Mouse (Mus musculus): ENCODE measurements around the gene Cdc6.
"Not testable (repeated sequence)": the region's sequence is repeated elsewhere in the genome, so short reads cannot be mapped to it uniquely, and the experiment has no call there.

Gene Cdc6

DNA sequence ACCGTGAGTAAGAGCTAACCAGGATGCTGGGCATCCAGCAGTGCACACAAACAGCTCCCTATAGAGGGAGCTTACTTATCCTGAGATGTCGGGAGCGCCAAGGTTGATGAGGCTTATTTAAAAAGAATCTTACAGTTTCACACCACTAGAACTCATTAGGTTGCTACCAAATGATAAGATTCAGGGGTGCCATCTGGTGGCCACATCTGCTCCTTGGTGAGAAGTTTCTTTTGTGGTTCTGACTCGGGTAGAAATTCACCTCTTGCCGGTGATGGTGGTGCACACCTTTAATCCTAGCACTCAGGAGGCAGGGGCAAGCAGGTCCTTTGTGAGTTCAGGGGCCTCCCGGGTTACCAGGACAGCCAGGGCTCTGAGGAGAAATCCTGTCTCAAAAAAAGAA is 2.1 kb downstream of the Cdc6 start:
- in situ Hi-C loops (cut with MboI, MseI) = no loop called here

DNA sequence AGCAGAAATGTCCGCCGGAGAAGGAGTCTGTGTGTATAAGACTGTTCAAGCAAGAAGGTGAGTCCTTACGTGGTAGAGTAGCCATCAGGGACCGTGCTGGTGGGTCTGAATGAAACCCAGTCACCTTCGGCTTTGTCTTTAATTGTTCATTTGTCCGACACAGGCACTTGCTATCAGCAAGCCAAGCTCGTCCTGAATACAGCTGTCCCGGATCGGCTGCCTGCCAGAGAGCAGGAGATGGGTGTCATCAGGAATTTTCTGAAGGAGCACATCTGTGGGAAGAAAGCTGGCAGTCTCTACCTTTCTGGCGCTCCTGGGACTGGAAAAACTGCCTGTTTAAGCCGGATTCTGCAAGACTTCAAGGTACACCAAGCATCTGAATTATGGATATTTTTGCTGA is 2.8 kb downstream of the Cdc6 start:
- in situ Hi-C loops (cut with MboI, MseI) = no loop called here

DNA sequence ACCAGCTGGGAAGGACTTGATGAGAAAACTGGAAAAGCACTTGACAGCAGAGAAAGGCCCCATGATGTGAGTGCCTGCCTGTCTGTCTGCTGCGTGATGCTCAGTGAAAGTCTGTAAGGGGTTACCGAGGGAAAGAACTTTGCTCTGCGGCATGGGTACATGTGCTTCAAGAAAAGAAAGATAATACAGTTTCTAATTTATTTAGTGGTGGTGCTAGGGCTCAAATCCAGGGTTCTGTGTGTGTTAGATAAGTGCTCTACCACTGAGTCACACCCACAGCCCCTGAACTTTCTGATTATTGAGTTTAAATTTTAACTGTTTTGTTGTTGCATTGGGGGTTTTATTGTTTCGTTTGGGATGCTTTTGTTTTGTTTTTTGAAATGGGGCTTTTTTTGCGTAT is 3.9 kb downstream of the Cdc6 start:
- in situ Hi-C loops (cut with MboI, MseI) = no loop called here

DNA sequence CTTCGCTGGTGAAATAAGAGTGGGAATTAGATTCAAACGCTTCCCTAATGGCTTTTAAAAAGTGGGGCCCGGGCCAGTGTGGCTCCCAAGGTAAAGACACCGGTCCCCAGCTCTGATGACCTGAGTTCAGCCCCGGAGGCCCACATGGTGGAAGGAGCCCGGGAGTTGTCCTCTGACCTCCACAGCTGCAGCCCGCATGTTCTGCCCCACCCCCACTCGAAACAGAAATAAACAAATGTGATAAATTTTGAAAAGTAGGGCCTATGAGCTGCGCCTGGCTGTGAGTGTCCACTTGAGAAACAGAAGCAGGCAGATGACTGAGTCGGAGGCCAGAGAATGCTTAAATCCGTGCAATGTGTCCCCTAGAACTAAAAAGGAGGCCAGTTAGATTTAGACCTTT is 6.6 kb downstream of the Cdc6 start:
- in situ Hi-C loops (cut with MboI, MseI) = no loop called here

DNA sequence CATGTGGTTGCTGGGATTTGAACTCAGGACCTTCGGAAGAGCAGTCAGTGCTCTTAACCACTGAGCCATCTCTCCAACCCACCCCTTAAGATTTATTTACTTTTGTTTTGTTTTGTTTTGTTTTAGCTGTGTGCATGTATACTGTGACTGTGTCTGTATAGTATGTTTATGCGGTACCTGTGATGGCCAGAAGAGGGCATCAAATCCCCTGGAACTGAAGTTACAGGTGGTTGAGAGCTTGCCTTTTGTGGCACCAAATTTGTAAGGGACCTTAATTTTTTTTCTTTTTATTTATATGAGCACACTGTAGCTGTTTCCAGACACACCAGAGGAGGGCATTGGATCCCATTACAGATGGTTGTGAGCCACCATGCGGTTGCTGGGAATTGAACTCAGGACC is 8.8 kb downstream of the Cdc6 start:
- in situ Hi-C loops (cut with MboI, MseI) = not testable (repeated sequence)

DNA sequence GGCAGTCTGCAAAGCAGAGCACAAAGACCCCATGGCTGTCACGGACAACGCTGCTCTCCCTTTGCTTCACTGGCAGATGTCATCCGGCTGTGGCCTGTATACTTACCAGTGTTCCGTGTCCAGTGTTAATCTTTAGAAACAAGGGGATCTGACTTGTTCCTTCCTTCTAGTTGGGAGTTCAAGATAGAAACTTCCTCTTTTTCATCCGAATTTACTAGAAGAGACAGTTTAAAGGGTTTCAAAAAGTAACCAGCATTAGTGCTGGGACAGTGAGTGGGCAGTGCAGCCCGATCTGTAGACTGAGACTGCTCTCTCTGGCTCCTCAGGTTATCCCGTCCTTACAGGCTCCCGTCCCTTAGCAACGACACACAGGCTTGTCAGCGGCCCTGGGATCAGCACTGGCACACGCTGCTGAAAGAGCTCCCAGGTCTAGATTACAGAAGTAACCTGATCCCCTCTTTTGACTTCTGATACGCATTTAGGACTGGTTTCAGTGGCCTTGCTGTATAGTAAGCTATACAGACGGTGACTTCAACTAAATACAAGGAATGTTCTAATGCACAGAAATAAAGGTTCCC is 9.9 kb downstream of the Cdc6 start:
- in situ Hi-C loops (cut with MboI, MseI) = no loop called here

DNA sequence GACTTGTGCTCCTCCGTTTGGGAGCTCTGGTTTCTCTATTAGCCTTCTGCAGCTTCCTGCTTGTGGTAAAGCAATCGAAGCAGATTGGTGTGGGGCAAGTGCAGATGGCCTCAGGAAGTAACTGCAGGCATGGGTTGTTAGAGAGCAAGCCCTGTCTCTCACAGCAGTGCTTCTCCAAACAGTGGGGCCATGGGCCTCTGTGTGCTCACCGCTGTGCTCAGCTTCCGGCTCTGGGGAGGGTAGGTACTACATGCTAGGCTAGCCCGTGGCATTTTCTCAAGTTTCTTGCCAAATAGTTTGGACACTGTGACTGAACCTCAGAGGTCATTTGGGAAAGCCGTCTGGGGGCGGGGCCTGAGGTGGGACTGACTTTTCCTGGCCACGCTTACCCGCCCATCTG is 10.6 kb downstream of the Cdc6 start:
- in situ Hi-C loops (cut with MboI, MseI) = no loop called here

DNA sequence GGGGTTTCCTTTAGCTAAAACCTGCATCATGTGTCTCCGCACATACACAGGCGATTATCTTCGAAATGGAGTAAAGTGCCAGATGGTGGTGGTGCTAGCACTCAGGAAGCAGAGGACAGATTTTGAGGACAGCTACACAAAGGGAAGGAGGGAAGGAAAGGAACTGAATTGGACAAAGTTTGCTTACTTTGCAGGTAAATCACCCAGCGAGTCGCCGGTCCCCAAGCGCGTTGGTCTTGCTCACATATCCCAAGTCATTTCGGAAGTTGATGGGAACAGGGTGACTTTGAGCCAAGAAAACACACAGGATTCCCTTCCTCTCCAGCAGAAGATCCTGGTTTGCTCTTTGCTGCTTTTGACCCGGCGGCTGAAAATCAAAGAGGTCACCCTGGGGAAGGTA is 11.4 kb downstream of the Cdc6 start:
- in situ Hi-C loops (cut with MboI, MseI) = no loop called here

DNA sequence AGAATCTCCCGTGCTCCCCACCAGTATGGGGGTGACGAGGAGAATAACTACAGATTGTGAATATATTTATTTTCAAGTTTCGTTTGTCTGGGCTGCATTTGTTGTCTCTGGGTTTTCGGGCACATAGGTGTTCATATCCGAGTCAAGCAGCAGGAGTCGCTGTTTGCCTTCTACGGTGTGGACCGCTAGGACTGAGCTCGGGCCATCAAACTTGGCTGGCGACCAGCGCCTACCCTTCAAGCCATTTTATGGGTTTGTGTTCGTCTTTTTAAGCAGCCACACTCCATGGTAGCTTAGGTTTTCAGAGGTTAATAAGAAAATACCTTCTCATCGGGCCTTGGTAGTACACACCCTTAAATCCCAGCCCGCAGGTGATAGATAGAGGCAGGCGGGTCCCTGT is 14.2 kb downstream of the Cdc6 start:
- in situ Hi-C loops (cut with MboI, MseI) = not testable (repeated sequence)

DNA sequence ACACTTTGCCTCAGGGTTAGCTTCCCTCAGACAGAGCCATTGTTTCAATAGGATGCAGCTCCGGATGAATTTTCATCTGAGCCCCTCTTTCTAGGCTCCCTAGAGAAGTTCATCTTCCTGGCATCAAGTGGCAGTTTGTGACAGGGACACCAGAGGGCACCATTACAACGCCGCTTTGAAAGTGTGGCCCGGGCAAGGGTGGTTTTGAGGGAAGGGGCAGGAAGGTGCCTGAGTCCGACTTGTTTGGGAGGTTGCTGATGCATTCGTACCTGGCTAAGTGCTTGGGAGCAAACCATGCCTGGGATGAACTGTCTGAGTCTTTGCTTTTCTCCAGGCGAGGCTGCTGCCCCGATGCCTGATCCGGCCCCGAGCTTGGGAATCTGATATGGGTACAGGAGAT is 14.7 kb downstream of the Cdc6 start:
- in situ Hi-C loops (cut with MboI, MseI) = not testable (repeated sequence)

DNA sequence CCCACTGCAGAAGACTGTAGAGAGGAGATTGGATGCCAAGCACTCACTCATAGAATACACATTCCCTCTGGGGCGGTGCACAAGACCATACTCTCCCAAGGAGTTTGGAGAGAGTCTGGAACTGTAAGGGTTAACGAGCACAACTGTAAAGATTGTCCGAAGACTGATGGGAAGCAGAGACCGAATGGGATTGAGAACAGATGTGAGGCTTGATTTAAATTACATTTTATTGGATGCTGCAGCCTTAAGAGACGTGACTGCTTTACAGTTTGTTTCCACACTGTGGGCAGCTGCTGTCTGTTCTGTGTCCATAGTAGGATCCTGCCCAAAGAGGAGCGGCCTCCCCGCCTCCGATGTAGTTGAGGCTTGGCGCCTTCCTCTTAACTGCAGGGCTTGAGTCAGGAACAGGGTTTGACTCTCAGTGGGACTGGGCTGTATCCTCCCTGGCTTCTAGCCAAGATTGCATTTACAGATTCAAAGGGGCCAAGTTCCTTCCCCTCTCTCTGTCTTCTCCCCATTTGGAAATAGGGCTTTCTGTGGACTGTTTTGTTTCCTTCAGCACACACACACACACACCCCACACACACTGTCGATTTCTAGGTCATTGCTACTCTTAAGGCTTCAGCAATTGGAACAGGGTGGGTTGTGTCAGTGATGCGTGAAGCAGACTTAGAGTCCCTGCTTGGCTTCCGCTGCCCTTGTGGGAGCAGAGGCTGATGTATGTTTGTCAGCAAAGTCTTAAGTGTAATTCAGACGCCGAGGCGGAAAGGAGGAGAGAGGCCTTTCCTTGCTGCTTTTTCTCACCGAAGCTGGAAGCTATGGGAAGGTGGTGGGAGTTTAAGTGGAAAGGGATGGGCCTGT is 15.5 kb downstream of the Cdc6 start:
- in situ Hi-C loops (cut with MboI, MseI) = not testable (repeated sequence)

DNA sequence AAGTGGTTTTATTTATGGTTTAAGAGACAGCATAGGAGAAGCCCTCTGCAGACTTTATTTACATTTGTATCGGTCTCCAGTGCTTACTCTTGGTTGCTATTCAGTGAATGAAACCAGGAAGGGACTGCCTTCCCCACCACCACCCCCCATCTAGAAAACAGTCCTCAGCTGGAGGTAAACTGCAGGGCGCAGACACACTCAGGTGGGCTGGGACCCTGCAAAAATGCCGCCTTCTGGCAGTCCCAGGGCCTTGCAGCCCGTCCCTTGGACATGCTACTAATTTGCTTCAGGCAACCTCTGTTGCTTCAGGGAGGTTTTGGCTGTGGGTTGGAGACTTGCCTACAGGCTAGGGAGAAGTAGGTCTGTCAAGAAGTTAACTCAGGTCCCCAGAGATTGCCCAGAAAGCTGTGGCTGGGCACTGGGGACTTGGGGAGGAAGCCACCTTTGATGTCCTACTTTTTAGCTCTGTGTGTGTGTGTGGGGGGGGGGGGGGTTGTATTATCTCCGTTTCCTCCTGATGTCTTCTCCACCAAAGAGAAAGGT is 17.1 kb downstream of the Cdc6 start:
- in situ Hi-C loops (cut with MboI, MseI) = no loop called here

DNA sequence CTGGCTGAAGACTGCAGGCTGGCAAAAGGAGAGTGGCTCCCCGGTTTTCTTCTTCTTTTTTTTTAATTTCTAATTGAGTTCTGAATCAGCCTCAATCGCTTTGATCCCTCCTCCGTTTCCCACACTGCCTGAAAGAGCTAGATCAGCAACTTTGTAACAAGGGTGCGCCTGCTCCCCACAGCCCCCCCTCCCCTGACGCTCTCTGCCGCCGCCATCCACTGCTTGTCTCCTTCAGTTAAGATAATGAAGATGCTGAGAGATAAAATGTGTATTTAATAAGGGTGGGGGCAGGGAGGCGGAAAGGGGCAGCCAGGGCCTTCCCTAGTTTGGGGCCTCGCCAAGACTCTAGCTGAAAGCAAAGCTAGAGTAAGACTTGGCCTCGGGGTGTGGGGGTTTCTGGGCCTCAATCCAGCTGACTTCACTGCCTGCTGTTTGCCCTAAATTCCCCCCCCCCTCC is 17.7 kb downstream of the Cdc6 start:
- in situ Hi-C loops (cut with MboI, MseI) = no loop called here

DNA sequence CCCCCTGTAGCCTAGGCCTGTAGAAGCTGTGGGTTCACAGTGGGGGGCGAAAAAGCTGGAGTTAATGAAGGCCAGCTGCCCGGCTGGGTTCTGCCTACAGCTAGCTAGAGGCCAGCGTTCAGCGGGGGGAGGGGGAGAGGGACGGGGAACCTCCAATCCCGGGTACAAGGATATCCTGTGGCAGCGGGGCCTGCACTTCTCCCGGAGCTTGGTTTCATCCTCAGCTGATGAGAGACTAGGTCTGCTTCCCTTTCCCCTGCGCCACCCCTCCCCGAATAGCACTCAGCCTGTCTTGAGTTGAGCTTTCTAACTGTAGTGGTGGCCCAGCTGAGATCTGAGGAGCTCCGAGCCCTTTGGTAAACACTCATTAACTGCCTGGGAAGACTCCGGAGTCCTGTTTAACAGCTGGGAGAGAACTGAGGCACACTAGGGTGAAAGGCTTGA is 18.3 kb downstream of the Cdc6 start:
- in situ Hi-C loops (cut with MboI, MseI) = no loop called here

DNA sequence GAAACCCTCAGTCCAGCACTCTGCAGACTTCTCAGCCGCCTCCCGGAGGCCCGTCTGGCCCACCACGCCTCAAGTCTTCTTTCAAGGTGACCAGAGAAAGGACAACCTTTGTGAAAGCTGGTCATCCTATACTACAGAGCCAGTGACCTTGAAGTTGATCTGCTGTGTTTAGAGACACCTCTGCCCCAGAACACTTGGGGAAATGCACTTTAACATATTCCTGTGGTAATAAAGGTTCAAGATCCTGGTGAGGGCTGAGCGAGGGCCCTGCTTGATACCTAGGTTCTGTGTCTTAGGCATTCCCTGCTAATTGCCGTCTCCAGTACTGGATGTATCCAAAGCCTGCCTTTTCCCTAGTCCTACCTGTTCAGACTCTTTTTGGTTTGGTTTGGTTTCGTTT is 19.0 kb downstream of the Cdc6 start:
- in situ Hi-C loops (cut with MboI, MseI) = no loop called here

DNA sequence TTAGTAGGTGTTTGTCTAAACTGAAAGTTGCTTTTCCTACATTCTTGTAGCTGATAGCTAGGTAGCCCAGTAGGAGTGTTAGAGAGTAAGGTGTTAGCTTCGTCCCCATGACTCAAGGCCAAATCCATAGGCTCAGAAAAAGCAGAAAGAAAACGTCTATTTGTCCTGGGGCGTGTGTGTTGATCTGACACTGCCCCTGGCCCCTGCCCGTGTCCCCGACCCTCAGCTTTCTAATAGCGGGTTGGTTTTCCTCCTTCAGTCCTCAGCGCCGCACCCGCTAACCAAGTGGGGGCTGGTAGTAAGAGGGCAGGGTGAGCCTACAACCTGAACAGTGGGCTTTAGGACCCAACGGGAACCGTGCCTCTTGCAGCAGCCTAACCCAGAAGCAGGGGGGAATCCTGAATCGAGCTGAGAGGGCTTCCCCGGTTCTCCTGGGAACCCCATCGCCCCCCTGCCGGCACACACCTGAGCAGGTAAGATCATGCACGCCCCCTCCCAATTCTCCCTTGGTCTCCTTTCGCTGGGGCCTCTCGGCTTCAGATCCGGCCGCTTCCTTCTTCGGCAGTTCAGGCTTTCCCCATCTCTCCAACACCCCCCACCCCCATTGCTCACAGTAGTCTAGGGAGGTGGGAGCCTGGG is 20.0 kb downstream of the Cdc6 start, which contains the start of gene Rara:
Gene Rara, plus strand, starts transcription at position 381 of the 639 bp plus-strand sequence.
- in situ Hi-C loops (cut with MboI, MseI) = no loop called here

DNA sequence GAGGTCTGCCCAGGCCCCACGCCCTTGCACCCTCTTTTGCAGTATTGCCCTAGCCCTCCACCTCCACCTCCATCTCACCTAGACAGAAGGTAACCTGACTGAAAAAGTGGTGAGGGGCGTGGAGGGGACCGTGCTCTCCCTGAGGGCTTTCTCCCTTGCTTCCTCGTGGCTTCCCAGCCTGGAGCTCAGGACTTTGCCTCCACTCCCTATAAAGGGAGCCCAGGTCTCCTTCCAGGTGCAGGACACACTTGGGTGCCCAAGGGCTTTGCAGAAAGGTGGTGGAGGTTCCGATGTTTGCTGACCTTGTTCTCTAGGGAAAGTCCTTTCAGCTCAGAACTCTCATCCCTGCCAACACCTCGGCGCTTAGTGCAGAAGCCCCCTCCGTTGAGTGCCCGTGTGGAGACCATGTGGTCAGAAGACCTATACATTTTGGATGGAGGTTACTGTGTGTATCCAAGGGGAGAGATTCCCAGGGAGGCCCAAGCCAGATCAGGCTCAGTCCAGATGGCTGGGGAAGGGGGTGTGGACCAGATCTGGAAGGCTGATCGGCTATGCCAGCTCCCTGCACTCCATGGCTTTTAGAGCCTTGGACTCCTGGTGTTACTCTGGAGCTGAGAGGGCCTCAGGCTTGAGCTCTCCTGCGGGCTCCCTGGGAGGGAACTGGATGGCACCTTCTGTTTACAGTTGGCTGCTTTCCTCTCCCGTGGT is 20.7 kb downstream of the Cdc6 start:
- in situ Hi-C loops (cut with MboI, MseI) = no loop called here

DNA sequence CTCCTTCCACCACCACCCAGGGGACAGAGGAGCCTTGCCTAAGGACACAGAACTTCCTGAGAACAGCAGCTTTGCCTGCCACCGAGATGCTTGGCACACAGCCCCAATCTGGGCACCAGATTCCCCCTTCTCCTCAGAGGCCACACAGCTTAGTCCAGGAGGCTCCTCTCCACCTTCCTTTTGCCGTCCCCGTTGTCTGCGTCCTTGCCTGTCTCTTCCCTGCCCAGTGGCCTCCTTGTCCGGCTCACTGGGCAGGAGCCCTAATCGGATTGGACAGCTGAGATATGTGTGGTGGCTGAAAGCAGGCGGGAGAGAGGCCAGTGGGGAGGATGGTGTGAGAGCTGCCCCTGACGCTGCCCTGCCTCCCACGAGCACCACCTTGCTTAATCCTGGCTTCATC is 21.9 kb downstream of the Cdc6 start:
- in situ Hi-C loops (cut with MboI, MseI) = no loop called here

DNA sequence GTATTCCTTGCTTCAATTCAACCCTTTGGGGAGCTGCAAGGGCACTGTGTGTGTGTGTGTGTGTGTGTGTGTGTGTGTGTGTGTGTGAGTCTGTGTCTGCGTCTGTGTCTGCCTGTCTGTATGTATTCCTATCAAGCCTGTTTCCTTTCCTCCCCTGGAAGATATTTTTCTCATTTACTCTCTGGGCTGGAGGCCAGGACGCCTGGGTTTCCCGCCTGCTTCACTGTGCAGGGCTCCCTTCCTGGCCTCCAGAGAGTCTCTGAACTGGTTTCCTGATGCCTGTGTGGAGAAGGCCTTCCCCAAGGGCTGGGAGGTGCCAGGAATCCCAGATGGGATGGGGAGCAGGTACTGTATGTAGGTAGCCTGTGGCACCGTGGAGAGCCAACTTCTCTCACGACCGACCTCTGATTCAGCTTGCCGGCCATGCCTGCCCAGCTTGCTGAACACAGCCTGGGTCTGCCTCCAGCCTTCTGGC is 22.6 kb downstream of the Cdc6 start:
- in situ Hi-C loops (cut with MboI, MseI) = no loop called here

DNA sequence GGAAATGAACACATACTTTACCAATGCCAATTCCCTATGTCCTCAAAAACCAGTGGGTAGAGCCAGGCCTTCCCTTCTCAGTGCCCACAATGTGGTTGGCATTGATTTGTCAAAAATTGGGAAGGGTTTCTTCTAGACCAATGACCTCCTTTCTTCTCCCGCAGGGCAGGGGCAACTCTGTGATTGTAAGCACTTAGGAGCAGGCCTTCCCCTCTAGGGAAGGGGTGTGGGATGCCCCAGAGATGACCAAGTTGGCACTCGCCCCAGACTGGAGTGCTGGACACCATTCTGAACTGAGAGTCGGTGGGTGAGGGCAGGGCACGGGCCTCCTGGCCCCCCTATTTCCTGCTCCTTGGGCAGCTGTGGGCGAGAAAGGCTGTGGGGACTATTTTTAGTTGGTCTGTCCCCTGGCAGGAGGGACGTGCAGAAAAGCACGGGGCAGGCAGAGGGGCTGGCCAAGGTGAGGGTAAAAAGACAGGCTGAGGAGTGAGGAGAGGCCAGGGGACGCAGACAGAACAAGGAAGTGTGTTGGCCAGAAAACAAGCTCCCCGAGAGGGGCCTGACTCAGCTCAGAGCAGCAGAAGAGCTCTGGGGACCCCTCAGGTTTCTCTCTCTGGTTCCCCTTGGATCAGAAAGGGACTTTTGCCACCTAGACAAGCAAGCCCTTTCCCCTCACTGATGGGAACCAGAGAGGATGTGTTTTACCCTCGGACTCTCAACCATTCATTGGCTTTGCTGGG is 23.3 kb downstream of the Cdc6 start:
- in situ Hi-C loops (cut with MboI, MseI) = no loop called here

Measured in T-helper 1 cell (primary cell).